ENCODE assay signal across 8 mouse cellular contexts in the genomic region with DNA sequence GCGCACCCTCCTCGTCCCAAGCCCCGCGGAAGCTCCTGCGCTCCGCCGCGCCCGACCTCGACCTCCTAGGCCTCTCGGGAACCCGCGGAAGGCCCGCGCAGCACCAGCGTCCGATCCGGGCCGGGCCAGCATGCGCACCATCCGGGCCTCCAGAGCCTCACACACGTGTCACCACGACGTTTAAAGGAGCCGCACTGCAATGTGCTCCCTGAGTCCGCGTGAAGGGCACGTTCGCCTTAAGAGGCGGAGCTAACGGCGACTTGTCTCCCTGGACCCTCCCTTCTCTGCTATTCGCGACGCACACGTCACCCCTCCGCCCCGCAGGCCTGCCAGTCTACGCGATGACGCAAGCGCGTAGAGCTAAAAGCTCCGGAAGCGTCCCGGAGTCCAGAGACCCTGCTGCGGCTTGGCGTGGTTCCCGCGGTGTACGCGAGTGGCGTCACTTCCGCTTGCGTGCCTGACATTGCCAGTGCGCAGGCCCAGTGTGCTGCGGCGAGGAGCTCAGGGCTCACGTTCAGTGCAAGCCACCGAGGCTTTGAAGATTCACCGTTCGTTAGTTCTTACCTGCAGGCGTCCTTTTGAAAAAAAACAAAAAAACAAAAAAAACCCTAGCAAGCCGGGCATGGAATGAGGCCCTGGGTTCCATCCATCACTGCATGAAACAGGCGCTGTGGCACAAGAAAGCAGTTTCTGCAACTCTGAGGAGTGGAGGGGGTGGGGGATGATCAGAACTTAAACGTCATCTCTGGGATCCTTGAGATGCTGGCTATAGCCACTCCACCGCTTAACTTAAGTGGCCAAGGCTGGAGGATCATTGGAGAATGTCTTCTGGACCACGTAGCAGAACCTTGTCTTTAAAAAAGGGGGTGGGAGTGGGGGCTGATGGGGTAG. TPM values are rescaled to one million over a fixed set of nuclear protein-coding genes. Genes with fewer than 3 reads are reported as not detected.
DNase-seq lines count a peak whose midpoint lies in the region; ATAC-seq lines count a peak whose summit lies in the region.

Gene Usp36 (minus strand): TSS at position 246 of the 891 bp plus-strand sequence.

- no peaks in the 10 kb centered on the region for H3K27me3 ChIP-seq in forebrain, embryonic 14.5 days (replicated peaks; ENCODE audit: control insufficient read depth, insufficient read depth, low read length)
- no peaks in the 10 kb centered on the region for H3K27me3 ChIP-seq in neural tube, embryonic 15.5 days (replicated peaks)

- peaks cover 25% of the 10 kb centered on the region for H3K36me3 ChIP-seq in forebrain, embryonic 14.5 days (ENCODE audit: control insufficient read depth, insufficient read depth, low read length)
- peaks cover 18% of the 10 kb centered on the region for H3K36me3 ChIP-seq in neural tube, embryonic 15.5 days

- peak within 1 kb of the TSS; percentile 64 for H3K4me3 ChIP-seq in forebrain, embryonic 14.5 days (ENCODE audit: low read depth, low read length)
- peak within 1 kb of the TSS; percentile 88 for H3K4me3 ChIP-seq in neural tube, embryonic 15.5 days (replicated peaks)

- intact Hi-C loops in heart, postnatal 14 days (cut with DNase I) = no loop called here

- peak within 1 kb of the TSS; percentile 72 for H3K9ac ChIP-seq in forebrain, embryonic 14.5 days (ENCODE audit: low read length)
- H3K9ac ChIP-seq in neural tube, embryonic 15.5 days (replicated peaks) = peak within 1 kb of the TSS; percentile 98

- under 1% methylated on average over 68 of the region's 68 CpGs for WGBS in forebrain, embryonic 14.5 days
- WGBS in neural tube, embryonic 15.5 days = 1% methylated on average over 68 of the region's 68 CpGs

- H3K4me2 ChIP-seq in forebrain, embryonic 14.5 days (ENCODE audit: low read length) = peak within 1 kb of the TSS; percentile 87
- H3K4me2 ChIP-seq in neural tube, embryonic 15.5 days = peak within 1 kb of the TSS; percentile 91

- peak within 1 kb of the TSS; percentile 87 for H3K27ac ChIP-seq in forebrain, embryonic 14.5 days (ENCODE audit: low read depth, low read length)
- H3K27ac ChIP-seq in neural tube, embryonic 15.5 days (replicated peaks) = peak within 1 kb of the TSS; percentile 92

- H3K4me1 ChIP-seq in forebrain, embryonic 14.5 days (ENCODE audit: control insufficient read depth, insufficient read depth, low read length) = peaks cover 14% of the 10 kb centered on the region
- H3K4me1 ChIP-seq in neural tube, embryonic 15.5 days = peaks cover 27% of the 10 kb centered on the region

- no peaks in the 10 kb centered on the region for H3K9me3 ChIP-seq in forebrain, embryonic 14.5 days (replicated peaks; ENCODE audit: control insufficient read depth, low read length)
- no peaks in the 10 kb centered on the region for H3K9me3 ChIP-seq in neural tube, embryonic 15.5 days (replicated peaks)

- peak; percentile 100 for DNase-seq in ES-CJ7 (ENCODE audit: low read depth, low spot score)
- DNase-seq in cerebellum, adult 11 months = peak; percentile 100
- DNase-seq in forebrain, embryonic 14.5 days (ENCODE audit: low spot score) = peak; percentile 100
- peak; percentile 100 for DNase-seq in heart, postnatal 14 days
- DNase-seq in layer of hippocampus, adult 11-12 months (ENCODE audit: low spot score) = peak; percentile 100
- DNase-seq in lung, adult 18-20 months = peak; percentile 100
- peak; percentile 100 for DNase-seq in testis, postnatal 14 days (ENCODE audit: low spot score)

- ATAC-seq in forebrain, embryonic 14.5 days = peak; percentile 99
- ATAC-seq in neural tube, embryonic 15.5 days (ENCODE audit: low FRiP score) = peak; percentile 99

RNA-seq across cellular contexts. Expression of gene Usp36, which starts in this region (rescaled TPM):
- polyA plus RNA-seq in forebrain, embryonic 14.5 days (2014; fragmentation: Nextera tagmentation; extraction: Ambion mirVana) = 7.1 and 8.7 TPM in 2 replicates
- total RNA-seq in heart, postnatal 14 days (2021) = 10 to 100 TPM; 14.4 to 15.6 TPM
- 17.5 and 19.5 TPM in 2 replicates for polyA plus RNA-seq in neural tube, embryonic 15.5 days (2015; fragmentation: Nextera tagmentation; extraction: Ambion mirVana)

Comparison
In these comparisons a context has a peak if more than half of its experiments do, and no peak if none do; other contexts are left out.
1. Peak in every context shown above with its lines: DNase-seq, ATAC-seq, H3K4me3 ChIP-seq and H3K27ac ChIP-seq.